Mouse (Mus musculus) adrenal gland, postnatal 36 days (tissue): ENCODE results near the gene Igsf11. TPM values are rescaled to one million over a fixed set of nuclear protein-coding genes. Genes with fewer than 3 reads are reported as not detected.

Experiments used
- DNase-seq, 2 experiments: peaks; one replicate each; pipeline ENCODE4 v3.0.0; 2021; ENCODE audit warnings: mixed read lengths in 1 of 2
- total RNA-seq, 2 experiments: library from RNA; stranded (reverse); gene quantifications; 2 replicates each; pipeline ENCODE4 v1.2.3; 2021

Igsf11 gene
- total RNA-seq, 2 experiments from 2014 or later: 7.2 to 26.9 TPM

DNA sequence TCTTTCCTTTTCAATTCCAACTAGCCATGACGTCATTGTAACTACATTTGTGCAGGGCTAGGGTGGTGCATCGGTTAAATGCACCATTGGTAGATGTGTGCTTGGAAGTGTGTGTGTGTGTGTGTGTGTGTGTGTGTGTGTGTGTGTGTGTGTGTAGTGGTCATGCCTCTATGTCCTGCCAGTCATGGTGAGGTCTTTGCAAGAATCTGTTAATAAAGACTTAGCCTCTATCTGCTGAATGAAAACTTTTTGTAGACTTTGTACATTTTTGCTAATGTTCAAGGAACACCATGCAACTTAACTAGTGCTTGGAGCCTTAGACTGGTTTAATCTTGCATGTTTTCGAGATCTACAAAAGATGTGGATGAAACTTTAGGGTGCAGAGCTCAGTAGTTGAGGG lies 48.3 kb downstream of the Igsf11 start:
- DNase-seq: no peak

GRCm38 (mm10) chr16:38941275-38941674 lies 48.8 kb downstream of the Igsf11 start:
- no peak for DNase-seq

DNA sequence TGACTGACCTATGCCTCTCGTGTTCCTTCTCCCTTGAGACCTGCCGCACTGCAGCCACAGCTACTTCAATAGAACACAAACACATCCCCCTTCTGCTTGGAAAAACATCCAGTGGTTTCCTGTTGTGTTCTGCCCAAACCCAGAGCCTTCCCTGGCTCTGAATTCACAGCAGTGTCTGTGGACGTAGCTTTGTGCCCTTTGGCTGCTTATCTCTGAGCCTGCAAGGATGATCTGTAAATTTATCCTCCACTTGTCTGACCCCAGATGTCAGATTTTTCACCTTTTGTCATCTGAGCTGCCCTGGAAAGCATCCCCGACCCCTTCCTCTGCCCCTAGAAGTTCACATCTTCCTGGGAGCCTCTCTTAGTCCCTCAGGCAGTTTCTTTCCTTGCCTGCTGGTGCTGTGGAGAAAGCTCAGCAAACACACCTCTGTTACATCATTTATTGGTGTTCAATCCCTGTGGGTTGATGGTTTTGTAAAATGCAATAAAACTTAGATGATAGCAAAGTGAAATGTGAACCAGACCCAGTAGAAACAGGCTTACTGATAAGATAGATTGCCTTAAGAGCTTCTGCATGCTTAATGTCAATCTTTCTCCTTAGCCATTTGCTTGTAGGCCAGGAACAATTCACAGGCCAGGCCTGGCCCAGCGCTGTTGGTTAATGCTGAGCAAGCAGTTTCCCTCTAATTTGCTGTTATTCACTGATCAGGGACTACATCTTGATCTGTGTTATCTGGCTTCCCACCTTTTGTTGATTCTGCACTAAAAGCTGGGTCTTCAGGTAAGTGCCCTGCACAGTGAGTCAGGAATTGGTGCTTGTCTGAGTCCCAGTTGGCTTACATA lies 51.5 kb downstream of the Igsf11 start:
- no peak for DNase-seq

DNA sequence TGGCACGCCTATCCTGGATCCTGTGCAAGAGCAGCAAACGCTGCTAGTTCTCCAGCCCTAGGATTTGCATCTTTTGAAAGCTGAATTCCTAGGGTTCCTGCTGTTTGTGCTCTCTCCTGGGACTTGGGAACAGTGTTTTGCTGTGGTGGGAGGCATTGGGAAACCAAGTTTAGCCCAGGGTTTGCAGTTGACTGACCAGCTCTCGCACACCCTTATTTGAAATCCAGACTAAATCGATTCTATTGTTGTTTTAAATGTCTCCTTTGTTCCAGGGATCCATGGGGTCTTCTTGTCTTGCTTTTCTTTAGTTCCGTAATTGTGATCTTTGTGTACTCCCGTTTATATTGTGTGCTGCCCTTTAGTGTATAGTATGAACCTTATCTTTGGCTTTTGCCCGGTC lies 52.6 kb downstream of the Igsf11 start:
- no peak for DNase-seq

DNA sequence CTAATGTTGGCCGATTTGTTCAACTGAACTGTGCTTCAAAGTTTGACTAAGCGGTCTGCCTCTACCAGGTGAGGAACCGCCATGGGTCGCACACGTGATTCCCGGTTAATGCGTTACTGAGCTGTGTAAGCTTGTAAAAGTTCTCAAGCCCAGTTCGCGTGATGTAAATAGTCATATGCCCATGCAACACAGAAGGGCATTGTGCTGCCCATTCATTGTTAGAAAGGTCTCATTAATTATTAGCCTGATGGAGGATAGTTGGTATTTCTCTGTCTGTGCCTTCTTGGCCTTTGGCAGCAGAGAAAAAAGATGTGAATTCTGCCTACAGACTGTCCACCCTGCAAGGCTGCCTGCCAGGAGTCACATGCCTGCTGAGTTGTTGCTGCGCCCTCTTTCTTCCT lies 53.1 kb downstream of the Igsf11 start:
- DNase-seq: peak in 1 of 2 experiments; percentile 26

DNA sequence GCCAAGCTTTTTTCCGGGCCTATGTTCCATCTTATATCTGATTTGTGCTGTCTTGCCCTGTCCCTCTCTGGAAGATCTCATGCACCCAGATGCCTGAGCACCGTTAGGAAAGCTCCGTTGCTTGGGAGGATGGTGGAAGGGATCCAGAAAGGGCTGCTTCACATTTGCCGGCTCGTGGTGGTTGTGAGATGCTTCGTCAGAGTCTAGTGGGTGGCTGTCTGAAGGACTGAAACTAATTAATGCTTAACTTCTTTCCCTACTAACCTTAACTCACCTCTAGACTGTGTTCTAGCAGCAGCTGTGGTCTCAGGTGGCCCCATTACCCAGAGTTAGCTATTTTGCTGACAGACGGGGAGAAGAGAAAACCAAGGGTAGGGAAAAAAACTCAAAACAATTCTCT lies 54.0 kb downstream of the Igsf11 start:
- no peak for DNase-seq

DNA sequence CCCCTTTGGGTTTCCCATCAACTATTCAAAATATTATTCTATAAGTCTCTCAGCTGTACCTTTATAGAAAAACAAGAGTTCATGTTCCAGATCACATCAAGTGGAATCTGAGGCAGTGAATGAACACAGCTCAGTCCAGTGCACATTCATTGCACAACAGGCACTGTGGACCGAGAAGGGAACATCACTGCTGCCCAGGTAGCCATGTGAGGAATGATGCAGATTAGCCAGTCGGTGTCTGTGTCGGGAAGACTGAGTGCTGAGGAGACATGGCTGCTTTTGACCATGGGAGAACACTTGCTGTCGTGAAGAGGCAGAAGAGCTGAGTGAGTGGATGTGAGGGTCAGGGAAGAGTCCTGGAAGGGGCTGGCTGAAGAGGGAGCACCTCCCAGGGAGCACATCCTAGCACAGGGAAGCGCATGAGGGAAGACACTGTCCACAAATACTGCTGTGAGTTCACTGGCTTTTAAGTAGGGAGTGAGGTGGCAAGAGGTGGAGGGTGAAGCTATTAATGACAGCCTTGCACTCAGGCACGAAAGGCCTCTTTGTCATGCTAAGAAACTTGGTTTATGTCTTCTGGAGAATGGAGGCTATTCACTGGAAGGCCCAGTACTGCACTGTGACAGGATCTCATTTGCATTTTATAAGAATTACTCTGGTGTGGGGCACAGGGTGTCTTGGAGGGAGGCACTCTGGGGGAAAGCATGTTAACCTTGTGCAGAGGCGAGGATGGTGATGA lies 54.8 kb downstream of the Igsf11 start:
- no peak for DNase-seq

- DNase-seq: no peak
These were observed 56.0 kb downstream of the Igsf11 start for GRCm38 (mm10) chr16:38948441-38948840.

DNA sequence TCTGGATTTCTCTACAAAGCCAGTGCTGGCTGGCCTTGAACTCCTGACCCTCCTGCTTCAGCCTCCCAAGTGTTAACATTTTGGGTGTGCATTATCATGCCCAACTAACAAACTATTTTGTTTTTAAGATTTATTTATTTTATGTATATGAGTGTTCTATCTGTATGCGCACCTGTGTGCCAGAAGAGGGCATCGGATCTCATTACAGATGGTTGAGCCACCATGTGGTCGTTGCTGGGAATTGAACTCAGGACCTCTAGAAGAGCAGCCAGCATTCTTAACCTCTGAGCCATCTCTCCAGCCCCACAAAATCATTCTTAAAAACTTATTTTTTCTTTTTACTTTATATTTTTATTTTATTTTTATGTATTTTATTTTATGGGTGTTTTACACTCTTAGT lies 60.4 kb downstream of the Igsf11 start:
- no peak for DNase-seq

- no peak for DNase-seq
These were observed 61.4 kb downstream of the Igsf11 start for GRCm38 (mm10) chr16:38953821-38954220.

DNA sequence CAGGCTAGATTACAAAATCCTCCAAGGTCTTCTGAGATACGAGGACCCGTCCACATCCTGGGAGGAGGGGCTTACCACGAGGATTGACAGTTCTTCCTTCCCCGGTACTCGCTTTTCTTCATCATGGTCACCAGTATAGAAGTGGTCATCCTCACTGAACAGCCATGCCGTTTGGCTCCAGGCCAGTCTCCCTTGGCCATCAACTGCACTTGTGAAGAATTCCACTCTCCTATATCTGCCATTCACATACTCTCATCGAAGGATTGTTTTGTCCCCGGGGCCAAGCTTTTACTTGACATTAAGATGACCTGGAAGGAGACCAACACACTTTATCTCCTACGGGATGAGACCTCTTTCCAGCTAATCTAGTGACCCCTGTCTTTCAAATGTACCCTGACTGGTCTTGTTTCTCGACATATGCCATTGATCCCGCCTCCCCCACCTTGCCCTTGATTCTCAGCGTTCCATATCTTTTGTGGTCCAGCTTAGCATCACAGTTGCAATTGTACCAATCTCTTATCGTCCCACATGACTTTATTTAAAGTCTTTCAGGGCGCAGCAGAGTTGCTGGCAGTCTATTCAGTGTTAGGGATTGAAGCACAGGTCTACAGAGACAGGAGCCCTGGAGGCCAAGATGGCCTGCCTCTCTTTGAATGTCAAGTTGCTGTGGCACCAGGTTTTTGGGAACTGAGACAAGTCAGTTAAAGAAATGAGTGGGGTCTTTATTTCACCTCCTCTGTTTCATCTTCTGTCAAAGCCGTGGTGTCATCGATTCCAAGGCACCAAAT lies 62.2 kb downstream of the Igsf11 start:
- DNase-seq: no peak

GRCm38 (mm10) chr16:38955296-38955695 lies 62.8 kb downstream of the Igsf11 start:
- no peak for DNase-seq

DNA sequence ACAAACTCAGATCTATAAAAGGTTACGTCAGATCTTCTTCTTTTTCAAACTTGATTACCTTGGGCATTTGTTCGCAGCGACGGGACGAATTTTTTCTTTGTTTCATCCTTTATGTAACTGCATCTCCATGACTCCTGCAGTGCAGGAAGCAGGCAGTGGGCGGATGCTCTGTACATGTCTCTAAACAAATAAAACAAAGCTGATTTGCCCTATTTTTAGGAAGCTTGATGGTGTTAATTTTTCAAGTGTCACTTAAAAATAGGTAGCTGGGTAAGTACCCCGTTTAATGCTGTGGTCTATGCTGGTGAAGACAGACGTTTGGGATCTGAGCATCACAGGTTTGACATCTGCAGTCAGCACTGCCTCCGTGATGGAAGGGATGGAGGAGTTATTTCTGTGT lies 66.3 kb downstream of the Igsf11 start:
- DNase-seq: no peak

- no peak for DNase-seq
These were observed 68.1 kb downstream of the Igsf11 start for GRCm38 (mm10) chr16:38960550-38960949.

GRCm38 (mm10) chr16:38961865-38962264 lies 69.4 kb downstream of the Igsf11 start:
- no peak for DNase-seq

DNA sequence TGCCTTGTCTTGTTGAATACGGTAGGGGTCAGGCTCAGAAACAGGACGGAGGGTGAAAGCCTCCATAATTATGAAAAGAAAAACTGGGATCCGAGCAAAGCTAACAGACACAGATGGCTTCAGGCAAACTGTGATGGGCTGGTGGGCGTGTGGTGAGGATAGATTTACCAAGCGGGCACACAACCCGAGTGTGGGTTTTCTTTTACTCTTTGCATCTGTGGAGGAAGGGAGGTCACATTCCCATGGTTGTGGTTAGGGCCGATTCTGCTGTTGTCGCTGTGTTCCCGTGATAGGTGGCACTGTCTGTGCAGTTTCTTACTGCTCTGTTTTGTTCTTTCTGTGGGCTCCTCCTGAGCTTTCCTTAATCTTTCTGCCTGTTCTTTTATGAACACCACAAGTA lies 70.2 kb downstream of the Igsf11 start:
- no peak for DNase-seq

DNA sequence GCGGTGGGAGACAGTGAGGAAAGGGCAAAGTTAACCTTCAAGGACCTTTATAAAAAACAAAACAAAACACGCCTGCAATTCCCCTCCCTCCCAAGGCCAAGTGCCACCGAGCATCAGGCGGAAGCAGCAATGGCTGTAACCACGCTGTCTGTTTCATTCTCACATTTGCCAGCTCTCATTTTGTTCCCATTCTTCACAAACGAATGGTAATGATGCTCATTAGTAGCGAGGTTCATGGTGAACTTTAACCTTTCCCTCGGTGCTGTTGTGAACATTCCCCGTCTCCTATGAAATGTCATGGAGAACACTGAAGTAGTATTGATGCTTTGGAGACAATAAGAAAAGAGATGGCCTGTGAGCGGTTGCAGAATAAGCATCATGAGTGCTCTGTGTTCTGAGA lies 74.6 kb downstream of the Igsf11 start:
- DNase-seq: no peak

DNA sequence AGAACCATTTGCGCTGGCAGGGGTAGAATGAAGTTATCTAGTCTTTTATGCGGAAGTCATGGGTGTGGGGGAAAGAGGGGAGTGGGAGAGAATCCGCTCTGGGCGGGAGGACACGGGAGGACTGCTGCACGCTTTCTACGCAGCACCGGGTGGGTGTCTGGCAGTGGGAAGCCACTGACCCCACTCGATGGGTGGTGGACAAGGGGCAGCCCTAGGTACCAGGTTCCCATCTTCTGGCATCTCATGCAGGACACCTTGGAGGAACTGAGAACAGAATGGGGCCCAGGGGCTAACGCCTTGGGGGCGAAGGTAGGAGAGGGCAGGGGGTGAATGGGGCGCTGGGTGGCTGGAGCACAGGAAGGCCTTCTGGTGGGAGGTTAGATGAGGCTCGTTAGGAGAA lies 83.7 kb downstream of the Igsf11 start:
- no peak for DNase-seq

DNA sequence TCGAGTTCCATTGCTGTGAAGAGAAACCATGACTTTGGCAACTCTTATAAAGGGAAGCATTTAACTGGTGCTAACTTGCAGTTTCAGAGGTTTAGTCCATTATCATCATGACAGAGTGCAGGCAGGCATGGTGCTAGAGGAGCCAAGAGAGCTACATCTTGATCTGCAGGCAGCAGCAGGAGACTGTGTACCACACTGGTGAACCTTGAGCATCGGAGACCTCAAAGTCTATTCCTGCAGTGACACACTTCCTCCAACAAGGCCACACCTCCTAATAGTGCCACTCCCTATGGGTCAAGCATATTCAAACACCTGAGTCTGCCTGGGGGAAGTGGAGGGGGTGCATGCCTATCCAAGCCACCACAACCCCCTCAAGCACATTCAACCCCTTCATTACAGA lies 86.1 kb downstream of the Igsf11 start:
- DNase-seq: no peak

DNA sequence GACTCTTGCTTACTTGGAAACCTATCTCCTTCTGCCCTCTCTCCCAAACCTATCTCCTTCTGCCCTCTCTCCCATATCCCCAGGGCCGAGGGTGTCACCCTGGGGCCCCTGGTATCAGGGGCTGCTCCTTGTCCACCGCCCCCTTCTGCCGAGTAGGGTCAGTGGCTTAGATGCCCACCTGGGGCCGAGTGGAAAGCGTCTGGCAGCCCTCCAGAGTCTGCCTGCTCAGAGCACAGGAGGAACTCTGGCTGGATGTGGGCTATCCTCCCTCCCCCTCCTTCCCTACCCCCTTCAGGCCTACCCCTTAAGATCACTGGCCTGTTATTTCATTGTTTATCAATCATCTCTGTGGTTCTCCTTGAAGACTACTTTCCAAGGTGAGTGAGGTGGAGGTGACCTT lies 88.1 kb downstream of the Igsf11 start:
- no peak for DNase-seq

DNA sequence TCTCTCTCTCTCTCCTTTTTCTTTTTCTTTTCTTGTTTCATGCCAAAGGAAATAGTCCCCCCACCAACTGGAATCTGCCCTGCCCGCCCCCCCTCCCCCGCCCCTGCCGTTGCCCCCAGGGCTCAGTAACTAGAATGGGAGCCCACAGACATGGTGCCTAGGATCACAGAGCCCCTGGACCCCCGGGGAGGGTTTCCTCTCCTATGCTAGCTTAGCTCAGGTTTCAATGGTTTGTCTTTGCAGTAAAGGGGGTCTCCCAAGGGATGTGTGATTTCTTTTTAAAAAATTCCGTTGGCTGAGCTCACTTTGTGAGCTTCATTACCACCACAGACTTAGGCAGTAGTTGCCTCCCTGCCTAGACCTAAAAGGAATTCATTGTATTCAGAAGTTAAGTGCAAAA lies 89.6 kb downstream of the Igsf11 start:
- DNase-seq: no peak

DNA sequence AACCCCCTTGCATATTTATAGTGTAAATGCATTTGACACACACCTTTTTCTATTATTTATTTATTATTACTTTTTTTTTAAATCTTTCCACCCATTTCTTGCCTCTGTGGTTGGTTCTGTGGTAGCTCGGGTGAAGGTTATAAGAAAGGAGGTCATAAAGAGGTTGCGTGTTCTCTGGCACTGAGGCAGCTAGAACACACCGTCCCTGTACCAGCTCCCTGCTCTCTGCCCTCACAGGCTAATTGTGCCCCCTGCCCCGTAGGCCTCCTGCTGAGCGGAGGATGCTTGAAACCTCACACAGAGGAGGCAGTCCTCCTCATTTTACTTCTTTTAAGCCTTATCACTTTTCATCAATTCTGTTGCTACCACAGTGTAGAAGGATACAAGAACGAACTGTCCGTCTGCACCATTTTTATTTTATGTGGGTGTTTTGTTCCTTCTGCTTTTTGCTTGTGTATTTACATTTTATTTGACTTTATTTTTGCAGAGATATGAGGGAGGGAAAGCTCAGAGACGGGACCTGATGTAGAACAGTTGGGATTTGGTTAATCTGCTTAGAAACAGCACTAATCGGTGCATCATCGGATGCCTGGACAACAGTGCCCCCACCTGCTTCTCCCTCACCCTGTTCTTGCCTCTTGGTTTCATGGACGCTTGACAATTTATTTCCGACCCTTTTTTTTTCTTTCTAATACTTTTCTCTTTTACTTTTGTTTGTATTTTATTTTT lies 90.2 kb downstream of the Igsf11 start:
- no peak for DNase-seq
